Mouse (Mus musculus) erythroid progenitor cell, adult 5-6 weeks (primary cell): ENCODE results near the gene Phlpp2. TPM values are rescaled to one million over a fixed set of nuclear protein-coding genes. Genes with fewer than 3 reads are reported as not detected.
A peak's percentile ranks its signal among the peaks of the same experiment; 100 is the strongest.

Experiments used
- ATAC-seq: replicated peaks from 2 replicates; pipeline ENCODE4 v1.8.0; 2016; ENCODE audit warnings: moderate number of reproducible peaks, mild to moderate bottlenecking, moderate TSS enrichment, inconsistent platforms; ENCODE audit not compliant: poor library complexity, low FRiP score, severe bottlenecking
- total RNA-seq, 2 experiments: library from RNA; stranded (forward) in 1 of 2; stranded (reverse) in 1 of 2; fragments of 150-400 nt in 1 of 2; fragments of 186-747, 209-891 nt in 1 of 2; gene quantifications; 2 replicates each; pipeline versions ENCODE4 v1.2.3 to v1.2.4; 2015 to 2017; ENCODE audit warnings: low replicate concordance in 2 of 2

Phlpp2 gene
- total RNA-seq, 2 experiments from 2014 or later, result 45.7 to 59.8 TPM

DNA sequence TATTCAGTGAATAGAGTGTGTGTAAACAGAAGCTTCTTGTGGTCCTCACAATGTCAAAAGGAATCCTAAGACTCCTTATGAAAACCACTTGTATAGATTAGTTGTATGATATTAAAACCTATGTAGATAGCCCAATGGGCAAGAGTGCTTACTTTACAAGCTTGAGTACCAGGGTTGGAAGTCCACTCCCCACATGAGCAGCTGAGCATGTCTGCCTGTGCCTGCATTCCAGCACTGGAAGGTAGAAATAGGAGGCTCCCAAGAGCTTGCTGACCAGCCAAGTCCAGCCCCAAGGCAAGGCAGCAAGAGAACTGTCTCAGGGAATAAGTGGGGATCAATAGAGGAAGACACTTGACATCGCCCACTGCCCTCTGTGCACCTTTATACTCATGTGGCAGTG lies 26.3 kb downstream of the Phlpp2 start:
- ATAC-seq, result no peak

DNA sequence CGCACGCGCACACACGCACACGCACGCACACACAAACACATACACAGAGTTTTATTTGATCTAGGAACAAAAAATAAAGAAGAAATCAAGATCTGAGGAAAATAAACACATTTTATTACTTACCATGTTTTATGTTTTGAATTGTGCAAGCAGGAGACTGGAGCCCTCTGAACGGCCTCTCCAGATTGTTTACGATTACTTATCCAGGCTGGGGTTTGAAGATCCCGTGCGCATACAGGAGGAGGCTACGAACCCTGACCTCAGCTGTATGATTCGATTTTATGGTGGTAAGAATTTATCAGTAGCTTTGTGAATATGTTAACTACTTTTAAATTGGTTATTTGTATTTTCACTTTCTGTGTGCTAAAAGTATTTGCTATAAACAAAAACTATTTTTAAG lies 27.0 kb downstream of the Phlpp2 start:
- ATAC-seq, result no peak

DNA sequence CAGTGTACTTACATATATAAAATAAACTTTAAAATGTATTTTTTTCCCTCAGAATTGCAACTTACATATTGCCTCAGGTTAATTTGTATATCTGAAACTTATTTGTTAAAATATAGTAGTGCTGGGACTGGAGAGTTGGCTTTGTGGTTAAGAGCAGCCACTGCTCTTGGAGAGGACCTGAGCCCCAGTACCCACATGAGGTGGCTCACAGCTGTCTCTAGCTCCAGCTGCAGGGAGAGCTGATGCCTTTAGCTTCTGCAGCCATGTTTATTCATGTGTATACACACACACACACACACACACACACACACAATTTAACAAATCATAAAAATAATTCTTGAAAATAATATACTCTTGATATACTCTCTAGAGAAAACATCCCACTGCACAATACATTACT lies 34.0 kb downstream of the Phlpp2 start:
- no peak for ATAC-seq

DNA sequence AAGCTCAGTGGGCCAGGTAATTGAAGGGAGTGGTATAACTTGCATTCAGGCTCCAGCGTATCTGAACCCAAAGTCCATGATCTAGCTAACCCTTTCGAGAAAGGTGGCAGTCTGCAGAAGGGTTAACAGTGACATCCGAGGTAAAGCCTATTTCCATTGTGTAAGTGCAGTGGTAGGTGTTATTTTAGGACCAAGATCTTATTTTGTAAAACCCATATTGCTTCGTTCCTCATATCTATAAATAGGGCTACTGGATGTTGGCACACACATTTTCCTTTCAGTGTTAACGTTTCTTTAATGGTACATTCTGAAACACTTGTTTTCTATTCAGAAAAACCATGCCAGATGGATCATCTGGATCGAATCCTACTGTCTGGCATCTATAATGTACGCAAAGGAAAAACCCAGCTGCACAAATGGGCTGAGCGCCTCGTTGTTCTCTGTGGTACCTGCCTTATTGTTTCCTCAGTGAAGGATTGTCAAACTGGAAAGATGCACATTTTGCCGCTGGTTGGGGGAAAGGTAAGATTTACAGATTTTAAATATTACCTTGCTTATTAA lies 35.6 kb downstream of the Phlpp2 start:
- no peak for ATAC-seq

DNA sequence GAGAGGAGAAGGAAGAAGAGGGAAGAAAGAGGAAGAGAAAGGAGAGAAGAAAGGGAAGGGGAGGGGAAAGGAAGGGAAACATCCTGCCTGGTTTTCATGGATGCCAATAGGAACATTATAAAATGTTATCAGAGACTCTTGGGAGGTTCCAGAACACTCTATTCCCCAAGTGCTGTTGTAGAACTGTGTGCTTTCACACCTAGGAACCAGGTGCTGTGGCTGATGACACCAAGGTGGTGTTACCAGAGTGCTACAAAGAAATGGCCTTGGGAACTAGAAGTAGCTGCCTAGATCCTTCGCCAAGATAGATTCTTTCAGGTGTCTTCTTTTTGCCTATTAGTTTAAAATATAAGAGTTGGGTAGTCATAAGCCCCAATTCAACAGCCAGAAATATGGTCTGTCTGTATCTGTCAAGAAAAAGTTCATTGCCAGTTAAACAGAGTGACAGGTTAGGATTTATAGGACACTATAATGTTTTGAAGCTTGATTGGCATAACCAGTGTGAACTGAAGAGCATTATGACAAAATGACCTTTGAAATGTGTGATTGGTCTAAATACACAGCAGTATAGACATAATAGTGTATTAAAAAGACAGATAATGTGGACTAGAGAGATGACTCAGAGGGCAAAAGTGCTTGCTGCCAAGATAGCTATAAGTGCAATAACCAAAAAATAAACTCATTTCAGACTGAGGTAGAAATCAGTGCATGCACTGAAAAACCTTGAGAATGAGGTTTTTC lies 36.8 kb downstream of the Phlpp2 start:
- ATAC-seq, result no peak

DNA sequence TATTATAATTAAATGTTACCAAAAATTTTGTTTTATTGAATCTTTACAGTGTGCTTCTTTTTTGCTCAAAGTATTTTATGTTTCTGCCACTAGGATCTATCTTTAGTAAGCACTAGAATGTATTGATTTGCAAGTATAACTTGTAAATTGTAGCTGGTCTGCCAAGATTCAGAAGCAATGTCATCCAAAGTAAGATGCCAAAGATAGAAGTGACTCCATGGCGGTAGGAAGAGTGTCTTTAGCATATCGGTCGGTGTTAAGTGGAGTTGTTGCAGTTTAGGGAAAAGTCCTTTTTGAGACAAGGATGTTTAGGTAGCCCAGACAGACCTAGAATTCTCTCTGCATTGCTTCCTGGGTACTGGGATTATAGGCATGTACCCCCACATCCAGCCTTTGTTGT lies 38.6 kb downstream of the Phlpp2 start:
- ATAC-seq, result no peak

DNA sequence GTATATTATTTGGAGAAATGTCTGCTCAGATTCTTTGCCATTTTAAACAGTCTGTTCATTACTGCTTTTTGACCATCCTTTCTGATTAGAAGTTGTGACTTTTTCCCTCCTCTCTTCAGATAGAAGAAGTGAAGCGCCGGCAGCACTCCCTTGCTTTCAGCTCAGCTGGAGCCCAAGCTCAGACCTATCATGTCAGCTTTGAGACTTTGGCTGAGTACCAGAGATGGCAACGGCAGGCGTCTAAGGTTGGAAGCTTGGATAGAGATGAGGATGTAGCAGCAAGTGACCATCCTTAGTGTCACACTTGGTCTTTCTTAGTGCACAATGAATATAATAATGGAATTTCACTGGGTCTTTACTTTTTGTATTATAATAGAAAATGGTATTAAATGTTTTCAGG lies 39.0 kb downstream of the Phlpp2 start:
- no peak for ATAC-seq

DNA sequence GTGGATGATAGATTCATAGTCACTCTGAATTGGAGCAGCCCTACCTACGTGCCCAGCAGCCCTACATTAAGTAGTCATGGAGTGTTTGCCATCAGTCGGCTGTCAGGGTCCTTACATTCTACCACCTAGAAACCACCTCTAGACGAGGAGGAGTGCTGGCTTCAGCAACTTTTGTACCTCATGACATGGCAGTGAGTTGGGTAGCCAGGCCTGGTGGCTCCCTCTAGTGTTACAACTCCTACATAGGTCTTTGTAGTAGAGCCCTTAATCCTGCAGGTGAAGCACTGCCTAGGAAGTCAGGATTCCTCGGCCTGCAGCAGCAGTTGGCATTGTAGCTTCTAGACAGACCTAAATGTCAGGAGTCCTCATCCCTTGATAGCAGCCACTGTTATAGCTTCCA lies 48.9 kb downstream of the Phlpp2 start:
- peak; percentile 81 for ATAC-seq

DNA sequence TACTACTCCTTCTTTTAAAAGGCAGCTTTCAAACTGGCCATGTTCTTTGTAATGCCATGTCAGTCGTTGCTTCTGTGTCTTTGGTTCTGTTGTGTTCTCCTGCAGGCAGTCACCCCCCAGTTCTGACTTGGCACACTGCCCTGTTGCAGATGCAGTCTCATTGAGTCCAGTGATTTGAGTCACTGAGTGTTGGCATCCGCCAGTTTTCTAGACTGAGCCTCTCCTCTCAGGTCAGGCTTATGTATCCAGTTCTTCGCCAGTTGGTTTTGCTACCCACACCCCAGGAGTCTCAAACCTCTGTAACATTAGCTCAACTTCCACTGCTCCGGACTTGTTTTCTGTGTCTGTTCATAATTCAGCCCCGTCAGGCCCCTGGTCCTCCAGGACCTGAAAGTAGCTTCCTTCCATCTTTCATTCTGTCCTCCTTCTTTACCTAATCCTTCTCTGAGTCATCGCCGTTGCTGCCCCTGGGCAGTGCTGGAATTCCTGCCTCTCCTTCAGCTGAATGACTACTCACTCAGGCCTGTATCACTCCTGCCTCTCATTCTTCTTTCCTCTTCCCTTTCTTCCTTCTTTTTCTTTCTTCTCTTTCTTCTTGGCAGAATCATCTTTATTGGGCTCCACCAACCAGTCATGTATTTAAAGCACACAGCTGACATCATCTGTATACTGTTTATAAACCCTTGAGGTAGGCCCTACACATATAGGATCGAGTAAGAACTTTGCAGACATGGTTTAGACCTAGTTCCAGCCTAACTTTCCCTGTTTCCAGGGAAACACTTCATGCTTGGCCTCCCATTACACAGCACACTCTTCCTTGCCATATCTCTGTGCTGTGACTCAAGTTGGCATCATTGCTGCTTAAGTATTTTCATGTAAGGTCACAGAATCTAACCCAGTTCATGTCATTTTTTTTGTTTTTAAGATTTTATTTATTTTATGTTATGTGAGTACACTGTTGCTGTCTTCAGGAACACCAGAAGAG lies 52.4 kb downstream of the Phlpp2 start:
- ATAC-seq, result no peak

DNA sequence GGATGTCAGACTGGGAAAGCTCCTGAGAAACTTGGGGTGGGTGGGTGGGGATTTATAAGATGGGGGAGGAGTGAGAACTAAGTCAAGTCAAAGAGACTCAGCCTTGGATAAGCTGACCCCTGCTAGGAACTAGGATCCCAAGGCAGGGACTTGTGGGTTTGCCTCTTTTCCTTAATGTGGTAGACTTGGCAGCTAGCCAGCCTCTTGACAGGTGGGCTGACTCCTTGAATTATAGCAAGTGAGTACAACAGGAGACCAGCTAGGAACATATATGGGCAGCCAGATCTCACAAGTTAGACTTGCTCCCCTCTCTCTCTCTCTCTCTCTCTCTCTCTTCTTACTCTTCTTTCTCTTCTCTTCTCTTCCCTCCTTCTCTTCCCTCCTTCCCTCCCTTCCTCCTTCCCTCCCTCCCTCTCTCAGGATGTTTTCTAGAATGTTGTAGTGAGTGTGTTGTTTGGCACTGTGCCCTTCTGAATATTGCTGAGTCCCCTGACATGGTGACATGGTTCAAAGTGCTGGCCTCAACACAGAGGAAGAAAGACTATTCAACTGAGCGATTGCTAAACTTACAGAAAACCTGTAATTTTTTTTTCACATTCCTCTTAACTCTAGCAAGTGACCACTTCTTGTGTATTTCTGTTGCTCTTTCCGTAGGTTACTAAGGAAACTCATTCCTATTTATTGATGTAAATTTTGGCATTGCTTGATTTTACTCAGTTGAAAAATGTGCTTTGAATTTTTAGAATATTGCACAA lies 73.4 kb downstream of the Phlpp2 start:
- ATAC-seq, result no peak

DNA sequence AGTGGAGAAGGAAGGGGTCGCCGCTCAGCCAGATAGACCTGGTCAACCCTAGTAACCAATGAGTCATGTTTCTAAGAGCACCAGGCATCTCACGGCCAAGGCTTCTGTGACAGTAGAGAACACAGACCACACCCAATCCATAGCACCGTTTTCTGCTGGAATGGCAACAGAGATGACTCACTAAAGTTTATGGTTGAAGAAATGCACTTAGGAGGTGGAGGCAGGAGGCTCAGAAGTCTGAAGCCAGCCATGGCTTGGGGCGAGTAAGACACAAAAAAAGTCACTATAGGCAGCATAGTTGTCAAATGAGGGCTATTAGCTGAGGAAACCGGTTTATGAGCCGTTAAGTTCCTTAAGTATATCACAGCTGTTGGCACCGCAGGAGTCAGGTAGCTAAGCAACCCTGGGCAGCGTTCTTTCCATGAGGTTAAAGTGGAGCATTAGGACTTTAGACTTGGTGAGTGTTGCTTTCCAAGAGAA lies 76.9 kb downstream of the Phlpp2 start:
- no peak for ATAC-seq

DNA sequence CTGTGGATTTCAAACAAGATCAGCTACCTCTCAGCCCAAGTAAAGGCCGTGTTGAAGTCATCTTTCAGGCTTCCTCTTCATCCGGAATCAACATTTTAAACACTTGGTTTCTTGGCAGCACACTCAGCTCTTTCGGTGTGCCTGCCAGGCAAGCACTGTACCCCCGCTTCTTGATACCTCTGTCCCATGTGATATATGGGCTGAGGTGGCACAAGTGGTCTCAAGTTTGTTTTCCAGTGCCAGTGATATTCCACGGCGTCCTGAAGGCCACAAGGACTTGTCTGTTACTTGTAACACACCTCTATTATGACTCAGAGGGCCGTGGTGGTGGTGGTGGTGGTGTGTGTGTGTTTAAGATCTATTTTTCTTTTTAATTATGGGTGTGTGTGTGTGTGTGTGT lies 77.4 kb downstream of the Phlpp2 start:
- no peak for ATAC-seq

DNA sequence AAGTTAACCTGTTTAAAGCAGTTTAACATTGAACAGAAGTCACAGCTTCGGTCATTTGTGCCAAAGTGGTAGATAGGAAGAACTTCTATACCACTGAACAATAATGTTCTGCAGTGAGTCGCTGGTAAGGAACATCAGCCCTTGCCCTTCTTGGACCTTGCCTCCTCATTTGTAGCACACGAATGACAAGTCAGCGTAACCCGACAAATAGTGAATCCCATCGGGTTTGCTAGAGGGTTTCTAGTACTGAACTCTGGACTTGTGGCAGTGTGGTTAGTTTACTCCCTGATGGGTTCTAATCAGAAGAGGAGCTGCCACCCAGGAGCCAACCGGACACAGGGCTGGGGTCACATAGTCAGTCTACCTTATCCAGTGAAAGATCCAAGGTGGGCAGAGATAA lies 77.9 kb downstream of the Phlpp2 start:
- ATAC-seq, result no peak

DNA sequence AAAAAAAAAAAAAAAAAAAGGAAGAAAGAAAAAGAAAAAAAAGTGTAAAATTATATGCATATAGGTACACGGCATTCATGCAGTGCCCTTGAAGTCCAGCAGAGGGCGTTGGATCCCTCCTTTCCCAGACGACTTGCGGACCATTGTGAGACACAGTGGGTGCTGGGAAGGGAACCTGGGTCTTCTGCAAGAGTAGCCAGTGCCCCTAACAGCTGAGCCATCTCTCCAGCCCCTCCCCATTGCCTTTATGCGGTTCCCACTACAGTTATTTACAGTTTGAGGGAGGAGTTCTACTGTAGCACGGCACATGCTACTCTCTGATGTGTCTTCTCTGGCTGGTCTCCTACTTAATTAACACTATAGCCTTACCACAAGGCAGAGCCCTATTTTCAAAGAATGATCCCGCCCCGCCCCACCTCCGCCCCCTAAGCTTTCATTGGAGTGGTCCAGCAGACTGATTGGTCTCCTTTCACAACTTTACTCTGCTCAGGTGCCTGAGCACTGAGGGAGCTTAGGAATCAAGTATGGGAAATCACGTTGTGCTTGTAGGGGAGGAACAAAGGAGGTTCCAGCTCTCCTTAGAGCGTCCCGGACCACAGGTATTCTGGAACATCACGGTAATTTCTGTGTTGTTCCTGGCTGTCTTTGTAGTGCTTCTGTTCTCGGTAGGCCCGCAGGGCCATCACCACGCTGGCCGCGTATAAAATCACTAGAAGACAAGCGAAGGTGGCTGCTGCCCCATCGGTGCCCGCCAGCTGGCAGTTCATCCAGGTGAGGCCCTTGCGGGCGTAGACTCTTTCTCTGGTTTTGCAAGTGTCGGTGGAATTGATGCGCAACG lies 79.3 kb downstream of the Phlpp2 start:
- 0 out of 2 replicates have a peak, but pooled peaks have one; percentile 26 for ATAC-seq

DNA sequence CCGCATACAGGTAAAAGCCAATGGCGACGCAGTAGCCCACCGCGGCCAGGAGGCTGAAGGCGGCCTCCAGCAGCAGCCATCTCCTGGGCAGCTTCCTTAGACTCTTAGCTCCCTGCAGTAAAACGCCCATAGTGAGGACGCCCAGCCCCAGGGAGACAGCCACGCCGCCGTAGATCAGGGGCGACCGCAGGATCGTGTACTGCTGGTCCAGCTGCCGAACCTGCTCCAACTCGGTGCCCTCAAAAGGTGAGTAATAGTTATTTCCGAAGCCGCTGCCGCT lies 79.9 kb downstream of the Phlpp2 start:
- no peak for ATAC-seq

DNA sequence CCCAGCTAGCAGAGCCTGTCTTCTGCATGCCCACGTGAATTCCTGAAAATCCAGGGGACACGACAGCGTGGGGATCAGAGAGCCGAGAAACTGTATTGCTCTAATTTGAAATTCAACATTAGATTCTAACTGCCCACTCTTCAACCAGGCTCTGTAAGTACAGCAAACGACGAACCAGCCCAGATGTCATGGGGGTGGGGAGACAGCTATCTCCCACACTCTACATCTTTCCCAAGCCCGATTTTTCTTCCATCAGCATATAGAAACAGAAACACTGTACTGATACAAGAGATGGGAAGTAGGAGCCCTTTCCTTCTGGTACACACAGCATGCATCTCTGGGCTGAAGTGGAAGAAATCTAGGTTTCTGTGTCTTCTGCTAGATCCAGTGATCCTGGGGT lies 83.8 kb downstream of the Phlpp2 start:
- no peak for ATAC-seq

DNA sequence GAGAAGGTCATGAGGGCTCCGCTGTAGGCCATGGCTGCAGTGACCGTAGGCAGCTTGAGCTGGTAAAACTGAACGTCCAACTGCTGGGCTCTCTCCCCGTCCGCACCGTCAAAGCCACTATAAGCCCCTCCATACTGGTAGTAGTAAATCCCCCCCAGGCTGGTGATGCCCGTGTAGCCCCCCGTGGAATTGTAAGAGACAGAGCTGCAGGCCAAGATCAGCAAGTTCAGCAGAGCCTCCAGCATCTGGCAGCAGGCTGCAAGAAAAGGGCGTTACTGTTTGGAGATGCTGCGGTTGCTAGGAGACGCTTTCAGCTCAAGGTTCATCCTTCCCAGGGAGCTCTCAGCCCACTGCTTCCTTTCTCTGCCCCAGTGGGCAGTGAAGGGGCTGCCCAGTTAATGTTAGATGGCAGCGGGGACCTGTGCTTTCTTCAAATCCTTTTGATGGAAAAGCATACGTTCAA lies 86.2 kb downstream of the Phlpp2 start:
- no peak for ATAC-seq

DNA sequence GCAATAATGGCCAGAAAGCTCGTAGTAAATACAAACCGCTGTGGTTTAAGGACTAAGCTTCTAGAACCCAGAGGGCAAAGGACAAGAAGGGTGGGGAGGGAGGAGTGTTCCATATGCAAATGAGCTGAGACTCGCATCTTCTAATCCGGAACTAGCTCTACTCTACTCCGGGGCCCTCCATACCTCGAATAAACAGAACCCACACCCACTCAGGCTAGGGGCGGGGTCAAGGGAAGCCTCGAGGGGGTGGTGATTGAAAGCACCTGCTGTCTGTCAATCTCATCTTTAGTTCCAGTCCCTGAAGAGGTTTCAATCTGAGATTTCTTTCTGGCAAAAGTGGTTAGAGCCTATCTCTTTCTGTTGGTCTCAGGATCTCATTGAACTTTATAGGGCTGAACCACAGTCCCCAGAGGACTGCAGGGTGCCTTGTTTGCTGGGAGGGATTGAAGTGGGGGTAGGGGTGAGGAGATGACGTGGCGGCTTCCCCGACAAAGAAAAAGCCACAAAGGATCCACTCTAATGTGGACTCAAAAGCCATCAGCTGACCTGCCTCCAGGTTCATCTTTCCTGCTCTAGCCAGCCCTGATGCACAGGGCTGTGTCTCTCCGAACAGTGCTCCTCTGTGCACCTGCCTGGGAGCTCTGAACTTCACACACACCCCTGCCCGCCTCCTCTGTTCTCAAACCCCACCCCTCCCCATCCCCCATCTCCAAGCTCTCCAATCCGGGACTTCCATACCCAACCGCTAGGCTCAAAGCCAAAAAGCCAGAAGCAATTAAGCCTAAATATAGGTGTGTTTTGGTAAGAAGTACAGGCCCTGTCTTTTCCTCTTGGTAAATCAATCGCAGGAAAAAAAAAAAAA lies 89.1 kb downstream of the Phlpp2 start:
- no peak for ATAC-seq
